Mouse (Mus musculus) kidney, embryonic 14.5 days (tissue): ENCODE data around the gene Pxdn. TPM values are rescaled to one million over a fixed set of nuclear protein-coding genes. Genes with fewer than 3 reads are reported as not detected.

Experiments
- ATAC-seq: fragments of 200-750 bp; cut with Nextera tagmentation; 2 replicates; pipeline ENCODE4 v1.8.0; 2017; ENCODE audit warnings: moderate number of reproducible peaks, mild to moderate bottlenecking, moderate TSS enrichment, moderate library complexity; ENCODE audit not compliant: low FRiP score, low TSS enrichment
- H3K27ac ChIP-seq: fragments of 300-500 bp; sonication (generic); 2 replicates; pipeline ENCODE4 v1.5.1; 2014; ENCODE audit warnings: low read depth, mild to moderate bottlenecking, low read length, moderate library complexity, mixed read lengths
- H3K27me3 ChIP-seq: fragments of 300-500 bp; sonication (generic); 2 replicates; pipeline ENCODE4 v1.6.1; 2014; ENCODE audit warnings: mild to moderate bottlenecking, low read length; ENCODE audit not compliant: control insufficient read depth, insufficient read depth
- H3K36me3 ChIP-seq: fragments of 300-500 bp; sonication (generic); 2 replicates; pipeline ENCODE4 v1.6.1; 2014; ENCODE audit warnings: low read length, mixed read lengths; ENCODE audit not compliant: control insufficient read depth, insufficient read depth
- H3K4me1 ChIP-seq: fragments of 300-500 bp; sonication (generic); 2 replicates; pipeline ENCODE4 v1.6.1; 2014; ENCODE audit warnings: low read length, mixed read lengths; ENCODE audit not compliant: control insufficient read depth, insufficient read depth
- H3K4me2 ChIP-seq: fragments of 300-500 bp; sonication (generic); replicated peaks from 2 replicates; pipeline ENCODE4 v1.6.1; 2014; ENCODE audit warnings: low read depth, mild to moderate bottlenecking, low read length
- H3K4me3 ChIP-seq: fragments of 300-500 bp; sonication (generic); 2 replicates; pipeline ENCODE4 v1.5.1; 2014; ENCODE audit warnings: mild to moderate bottlenecking, low read length
- H3K9ac ChIP-seq: fragments of 300-500 bp; sonication (generic); 2 replicates; pipeline ENCODE4 v1.6.1; 2014; ENCODE audit warnings: low read depth, mild to moderate bottlenecking, low read length, moderate library complexity
- H3K9me3 ChIP-seq: fragments of 300-500 bp; sonication (generic); 2 replicates; pipeline ENCODE4 v1.6.1; 2016; ENCODE audit warnings: low read length; ENCODE audit not compliant: control insufficient read depth
- WGBS: fragments of 180-500 bp; shearing (Covaris S2); extraction: QIAGEN DNeasy Blood & Tissue Kit; methylation state at CpG from one replicate; pipeline ENCODE4 v1.1.7; 2014; 5-methylcytosine and 5-hydroxymethylcytosine counted together
- polyA plus RNA-seq: library from polyadenylated mRNA; unstranded; fragments of >200 nt; fragmentation: Nextera tagmentation; extraction: Ambion mirVana; gene quantifications from 2 replicates; pipeline ENCODE4 v1.2.1, GENCODE M21; 2014

Gene Pxdn
- 61.6 and 120 TPM in 2 replicates for polyA plus RNA-seq

GRCm38 (mm10) chr12:29937308-29937707 is at the start of gene Pxdn:
Gene Pxdn, plus strand, starts transcription at chr12:29937608.
- peaks cover 19% of the 10 kb centered on the region for H3K4me1 ChIP-seq
- H3K27ac ChIP-seq: peak within 1 kb of the TSS; percentile 93
- H3K4me3 ChIP-seq: peak within 1 kb of the TSS; percentile 88
- H3K36me3 ChIP-seq: peaks cover 4% of the 10 kb centered on the region; the same call in 1 of the 2 replicates
- H3K9ac ChIP-seq: peak within 1 kb of the TSS; percentile 92
- 42% methylated on average over 8 of the region's 8 CpGs for WGBS
- H3K27me3 ChIP-seq: no peaks in the 10 kb centered on the region
- ATAC-seq: no peak
- H3K4me2 ChIP-seq: peak within 1 kb of the TSS; percentile 87
- H3K9me3 ChIP-seq: no peaks in the 10 kb centered on the region

DNA sequence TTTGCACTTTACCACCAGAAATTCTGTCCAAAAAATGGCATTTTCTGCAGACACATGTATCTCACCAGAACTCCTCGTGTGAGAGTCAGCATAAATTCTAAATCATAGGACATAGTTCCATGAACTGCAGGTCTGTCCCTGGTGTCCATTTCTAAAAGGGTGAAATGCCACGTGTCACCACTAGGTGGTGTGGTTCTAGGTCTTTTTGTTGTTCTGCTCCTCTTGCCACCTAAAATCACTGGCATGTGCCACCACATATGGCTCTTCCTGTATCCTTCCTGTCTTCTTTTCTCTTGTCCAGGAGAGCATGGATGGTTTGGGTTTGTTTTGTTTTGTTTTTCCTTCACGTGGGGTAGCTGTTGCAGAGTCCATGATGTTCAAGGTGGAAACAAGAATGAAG is 42.7 kb upstream of the Pxdn start:
- Histone ChIP-seq H3K4me1 (no peaks in the 10 kb centered on the region), H3K27ac (no peak overlapping the region), H3K9ac (no peak overlapping the region), H3K36me3 (no peaks in the 10 kb centered on the region), H3K9me3 (no peaks in the 10 kb centered on the region), H3K4me3 (no peak overlapping the region), H3K27me3 (no peaks in the 10 kb centered on the region), H3K4me2 (no peak overlapping the region)
- WGBS: 26% methylated on average over 3 of the region's 3 CpGs
- no peak for ATAC-seq

DNA sequence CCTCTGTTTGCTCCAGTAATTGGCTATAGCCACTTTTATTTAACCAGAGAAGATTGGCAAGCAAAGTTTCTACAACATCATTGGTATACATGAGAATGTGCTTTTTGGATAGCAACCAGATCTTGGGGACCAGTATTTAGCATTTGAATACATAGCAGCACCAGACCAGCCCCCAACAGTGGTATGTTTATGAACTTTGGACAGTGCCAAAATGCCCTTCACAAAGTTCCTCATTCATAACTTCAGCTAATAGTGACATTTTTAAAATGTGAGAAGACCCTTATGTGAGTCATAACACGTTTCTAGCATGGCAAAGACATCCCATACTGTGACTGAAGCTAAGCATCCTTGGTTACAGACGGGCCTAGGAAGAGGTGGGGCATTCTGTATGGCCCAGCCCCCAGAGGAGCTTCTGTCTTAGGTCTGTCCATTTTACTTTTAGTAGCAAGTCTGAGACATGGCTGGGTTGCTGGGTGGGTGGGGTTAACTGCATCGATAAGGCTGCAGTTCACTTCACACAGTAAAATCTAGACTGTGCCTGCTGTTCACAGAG is 39.8 kb upstream of the Pxdn start:
- no peaks in the 10 kb centered on the region for H3K4me1 ChIP-seq
- H3K4me2 ChIP-seq: no peak overlapping the region
- no peak for ATAC-seq
- H3K9ac ChIP-seq: no peak overlapping the region
- H3K27ac ChIP-seq: no peak overlapping the region
- no peak overlapping the region for H3K4me3 ChIP-seq
- H3K36me3 ChIP-seq: no peaks in the 10 kb centered on the region
- H3K27me3 ChIP-seq: no peaks in the 10 kb centered on the region
- H3K9me3 ChIP-seq: no peaks in the 10 kb centered on the region
- WGBS: 82% methylated on average over 3 of the region's 3 CpGs

GRCm38 (mm10) chr12:29904101-29904874 is 33.1 kb upstream of the Pxdn start:
- no peak overlapping the region for H3K4me3 ChIP-seq
- H3K36me3 ChIP-seq: no peaks in the 10 kb centered on the region
- WGBS: 82% methylated on average over 4 of the region's 4 CpGs
- no peak overlapping the region for H3K27ac ChIP-seq
- ATAC-seq: no peak
- H3K4me2 ChIP-seq: no peak overlapping the region
- no peaks in the 10 kb centered on the region for H3K9me3 ChIP-seq
- H3K9ac ChIP-seq: no peak overlapping the region
- no peaks in the 10 kb centered on the region for H3K27me3 ChIP-seq
- H3K4me1 ChIP-seq: no peaks in the 10 kb centered on the region

GRCm38 (mm10) chr12:29907056-29907455 is 30.4 kb upstream of the Pxdn start:
- Histone ChIP-seq H3K9ac (no peak overlapping the region), H3K36me3 (no peaks in the 10 kb centered on the region), H3K4me2 (no peak overlapping the region), H3K4me3 (no peak overlapping the region), H3K9me3 (no peaks in the 10 kb centered on the region), H3K27me3 (no peaks in the 10 kb centered on the region), H3K4me1 (no peaks in the 10 kb centered on the region), H3K27ac (no peak overlapping the region)
- ATAC-seq: peak; percentile 89
- WGBS: 35% methylated on average over 2 of the region's 2 CpGs

DNA sequence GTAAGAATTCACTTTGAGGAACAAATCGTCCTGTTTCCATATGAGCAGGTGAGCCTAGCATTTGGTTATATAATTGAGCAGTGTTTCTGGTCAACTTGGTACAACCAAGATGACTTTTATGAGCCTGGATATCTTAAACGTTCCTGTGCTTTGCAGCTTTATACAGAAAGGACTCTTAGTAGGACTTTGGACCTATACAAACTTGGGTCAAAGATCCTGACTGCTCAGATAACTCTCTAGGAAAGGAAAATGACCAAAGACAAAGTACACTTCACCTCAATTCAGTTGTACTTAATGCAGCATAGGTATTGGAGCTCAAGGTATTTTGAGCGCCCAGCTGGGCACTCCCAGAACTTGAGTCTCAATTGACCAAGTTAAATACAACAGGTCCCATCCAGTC is 21.3 kb upstream of the Pxdn start:
- H3K9ac ChIP-seq: no peak overlapping the region
- 88% methylated on average over 3 of the region's 3 CpGs for WGBS
- no peaks in the 10 kb centered on the region for H3K36me3 ChIP-seq
- H3K4me2 ChIP-seq: no peak overlapping the region
- H3K27me3 ChIP-seq: no peaks in the 10 kb centered on the region
- H3K4me1 ChIP-seq: no peaks in the 10 kb centered on the region
- ATAC-seq: no peak
- no peak overlapping the region for H3K27ac ChIP-seq
- no peaks in the 10 kb centered on the region for H3K9me3 ChIP-seq
- H3K4me3 ChIP-seq: no peak overlapping the region

DNA sequence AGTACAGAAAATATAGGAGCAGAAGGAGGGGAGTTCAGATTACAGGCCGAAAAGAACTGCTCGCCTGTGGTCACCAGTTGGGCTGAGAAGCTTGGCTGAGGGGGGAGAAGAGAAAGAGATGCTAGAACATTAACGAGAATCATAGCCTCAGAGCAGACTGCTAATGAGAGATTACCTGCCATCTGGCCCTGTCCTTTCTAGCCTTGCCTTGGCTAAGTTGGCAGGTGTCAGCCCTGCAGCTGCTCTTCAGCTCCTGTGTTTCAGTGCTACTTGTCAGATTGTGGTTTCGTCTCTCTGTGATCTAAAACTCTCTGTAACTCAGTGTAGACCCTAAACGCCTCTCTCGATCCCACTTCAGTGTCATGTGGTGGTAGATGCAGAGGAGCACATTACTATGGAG is 20.6 kb upstream of the Pxdn start:
- H3K9me3 ChIP-seq: no peaks in the 10 kb centered on the region
- no peaks in the 10 kb centered on the region for H3K36me3 ChIP-seq
- H3K27ac ChIP-seq: no peak overlapping the region
- WGBS: 80% methylated on average over 6 of the region's 6 CpGs
- no peak for ATAC-seq
- no peaks in the 10 kb centered on the region for H3K27me3 ChIP-seq
- no peaks in the 10 kb centered on the region for H3K4me1 ChIP-seq
- H3K9ac ChIP-seq: no peak overlapping the region
- no peak overlapping the region for H3K4me2 ChIP-seq
- no peak overlapping the region for H3K4me3 ChIP-seq

- WGBS: 83% methylated on average over 7 of the region's 7 CpGs
- Histone ChIP-seq H3K4me3 (no peak overlapping the region), H3K27me3 (no peaks in the 10 kb centered on the region), H3K27ac (no peak overlapping the region), H3K9ac (no peak overlapping the region), H3K36me3 (no peaks in the 10 kb centered on the region), H3K4me2 (no peak overlapping the region), H3K9me3 (no peaks in the 10 kb centered on the region), H3K4me1 (no peaks in the 10 kb centered on the region)
- ATAC-seq: no peak
Measured at GRCm38 (mm10) chr12:29920298-29920697, 17.1 kb upstream of the Pxdn start.

GRCm38 (mm10) chr12:29921481-29921880 is 15.9 kb upstream of the Pxdn start:
- ATAC-seq: no peak
- no peaks in the 10 kb centered on the region for H3K4me1 ChIP-seq
- H3K9me3 ChIP-seq: no peaks in the 10 kb centered on the region
- H3K4me3 ChIP-seq: no peak overlapping the region
- H3K27me3 ChIP-seq: no peaks in the 10 kb centered on the region
- H3K4me2 ChIP-seq: no peak overlapping the region
- H3K27ac ChIP-seq: no peak overlapping the region
- H3K9ac ChIP-seq: no peak overlapping the region
- no peaks in the 10 kb centered on the region for H3K36me3 ChIP-seq
- 86% methylated on average over 11 of the region's 11 CpGs for WGBS
